Mouse (Mus musculus) E14TG2a.4 (cell line): ENCODE measurements at regions not wholly inside any gene's neighbourhood (a gene's known extent, or its start where the extent isn't known, plus 50 kb on each side); places are given as distances from the start of the nearest gene placed in this dataset.

Experiments
- CTCF ChIP-seq: conservative IDR thresholded peaks from 2 replicates; pipeline ENCODE4 v1.5.1; 2014; ENCODE audit warnings: low read length
- POU5F1 ChIP-seq: IDR thresholded peaks from 2 replicates; pipeline ENCODE4 v1.6.1; 2014; ENCODE audit warnings: low read length, borderline replicate concordance

- TF ChIP-seq CTCF = no peak
- no peak for TF ChIP-seq POU5F1
These were observed 85.8 kb upstream of the Pld5 start for GRCm38 (mm10) chr1:176360957-176361356.
